ENCODE assay signal across 9 mouse cellular contexts in the genomic region with DNA sequence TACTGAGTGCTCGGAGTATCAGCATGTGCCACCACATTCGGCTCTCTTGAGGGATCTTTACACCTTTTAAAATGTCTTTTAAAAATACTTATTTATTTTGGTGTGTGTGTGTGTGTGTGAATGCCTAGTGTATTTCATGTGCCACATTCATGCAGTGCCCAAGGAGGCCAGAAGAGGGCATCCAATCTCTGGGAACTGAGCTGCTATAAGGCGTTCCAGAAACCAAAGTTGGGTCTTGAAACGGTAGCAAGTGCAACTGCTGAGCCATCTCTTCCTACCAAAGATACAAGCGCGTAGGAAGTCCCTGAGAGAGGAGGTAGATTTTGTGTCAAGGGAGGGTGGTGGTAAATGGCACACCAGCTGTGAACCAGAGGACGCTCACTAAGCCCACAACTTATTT. TPM values are rescaled to one million over a fixed set of nuclear protein-coding genes. Genes with fewer than 3 reads are reported as not detected.
DNase-seq lines count a peak whose midpoint lies in the region; ATAC-seq lines count a peak whose summit lies in the region.
"Had no signal": no experiment of that assay in that cellular context is flagged by ENCODE, and none has a peak within 500 bp of the region (broad histone marks: within the 10 kb centered on the region; RNA-seq: fewer than 3 reads in every experiment).

No protein-coding gene starts in this region.

- no peak overlapping the region for H3K9ac ChIP-seq in midbrain, embryonic 12.5 days (replicated peaks)
- H3K9ac ChIP-seq in midbrain, embryonic 13.5 days (replicated peaks): no peak overlapping the region
- H3K9ac ChIP-seq in liver, embryonic 13.5 days: no peak overlapping the region
- no peak overlapping the region for H3K9ac ChIP-seq in forebrain, embryonic 12.5 days
- H3K9ac ChIP-seq: heart, embryonic 15.5 days had no signal

- no peaks in the 10 kb centered on the region for H3K9me3 ChIP-seq in midbrain, embryonic 12.5 days
- H3K9me3 ChIP-seq in midbrain, embryonic 13.5 days: no peaks in the 10 kb centered on the region
- no peaks in the 10 kb centered on the region for H3K9me3 ChIP-seq in liver, embryonic 13.5 days (replicated peaks)
- no peaks in the 10 kb centered on the region for H3K9me3 ChIP-seq in forebrain, embryonic 12.5 days
- H3K9me3 ChIP-seq: heart, embryonic 15.5 days had no signal

- no peak overlapping the region for H3K27ac ChIP-seq in midbrain, embryonic 12.5 days (replicated peaks)
- no peak overlapping the region for H3K27ac ChIP-seq in midbrain, embryonic 13.5 days
- no peak overlapping the region for H3K27ac ChIP-seq in liver, embryonic 13.5 days
- H3K27ac ChIP-seq in forebrain, embryonic 12.5 days: no peak overlapping the region
- H3K27ac ChIP-seq: heart, embryonic 15.5 days had no signal

- H3K4me3 ChIP-seq in midbrain, embryonic 12.5 days: no peak overlapping the region
- no peak overlapping the region for H3K4me3 ChIP-seq in midbrain, embryonic 13.5 days (replicated peaks)
- H3K4me3 ChIP-seq in liver, embryonic 13.5 days (replicated peaks): no peak overlapping the region
- no peak overlapping the region for H3K4me3 ChIP-seq in forebrain, embryonic 12.5 days (replicated peaks)
- H3K4me3 ChIP-seq: heart, embryonic 15.5 days had no signal

- no peak overlapping the region for H3K4me2 ChIP-seq in midbrain, embryonic 12.5 days (replicated peaks)
- H3K4me2 ChIP-seq in midbrain, embryonic 13.5 days (replicated peaks): no peak overlapping the region
- H3K4me2 ChIP-seq in liver, embryonic 13.5 days: peak overlapping the region; percentile 12; the same call in 1 of the 2 replicates
- no peak overlapping the region for H3K4me2 ChIP-seq in forebrain, embryonic 12.5 days
- H3K4me2 ChIP-seq: heart, embryonic 15.5 days had no signal

- 70% methylated on average over 7 of the region's 7 CpGs for WGBS in midbrain, embryonic 12.5 days
- WGBS in midbrain, embryonic 13.5 days: 69% methylated on average over 7 of the region's 7 CpGs
- 30% methylated on average over 7 of the region's 7 CpGs for WGBS in liver, embryonic 13.5 days (ENCODE audit: insufficient replicate concordance)
- 74% methylated on average over 7 of the region's 7 CpGs for WGBS in forebrain, embryonic 12.5 days

- H3K36me3 ChIP-seq in midbrain, embryonic 12.5 days: no peaks in the 10 kb centered on the region
- no peaks in the 10 kb centered on the region for H3K36me3 ChIP-seq in midbrain, embryonic 13.5 days
- H3K36me3 ChIP-seq in liver, embryonic 13.5 days: no peaks in the 10 kb centered on the region
- no peaks in the 10 kb centered on the region for H3K36me3 ChIP-seq in forebrain, embryonic 12.5 days (replicated peaks)
- H3K36me3 ChIP-seq: heart, embryonic 15.5 days had no signal

- H3K27me3 ChIP-seq in midbrain, embryonic 12.5 days: no peaks in the 10 kb centered on the region; the same call in none of the 2 replicates
- no peaks in the 10 kb centered on the region for H3K27me3 ChIP-seq in midbrain, embryonic 13.5 days
- H3K27me3 ChIP-seq in liver, embryonic 13.5 days: no peaks in the 10 kb centered on the region
- no peaks in the 10 kb centered on the region for H3K27me3 ChIP-seq in forebrain, embryonic 12.5 days
- H3K27me3 ChIP-seq: heart, embryonic 15.5 days had no signal

- DNase-seq in T-cell, adult 2 months (ENCODE audit: low spot score): peak; percentile 77
- DNase-seq in embryo, embryonic 10.5 days (ENCODE audit: low spot score): peak; percentile 69
- DNase-seq in kidney, adult 9 months: peak; percentile 88
- peak; percentile 39 for DNase-seq in liver, embryonic 13.5 days
- DNase-seq in retina, embryonic 14.5 days (ENCODE audit: low spot score): peak; percentile 57

- ATAC-seq in midbrain, embryonic 12.5 days (ENCODE audit: low FRiP score, low read depth): 0 out of 2 replicates have a peak, but pooled peaks have one; percentile 9
- ATAC-seq in midbrain, embryonic 13.5 days: no peak
- 0 out of 2 replicates have a peak, but pooled peaks have one; percentile 27 for ATAC-seq in liver, embryonic 13.5 days (ENCODE audit: low read depth)
- no peak for ATAC-seq in forebrain, embryonic 12.5 days (ENCODE audit: low FRiP score)

- no peaks in the 10 kb centered on the region for H3K4me1 ChIP-seq in midbrain, embryonic 12.5 days
- H3K4me1 ChIP-seq in midbrain, embryonic 13.5 days (replicated peaks): no peaks in the 10 kb centered on the region
- peaks cover 16% of the 10 kb centered on the region for H3K4me1 ChIP-seq in liver, embryonic 13.5 days (replicated peaks)
- H3K4me1 ChIP-seq in forebrain, embryonic 12.5 days: peaks cover 3% of the 10 kb centered on the region; the same call in 1 of the 2 replicates

RNA-seq across cellular contexts. Expression of gene Osbpl8, which starts 57.2 kb away (rescaled TPM):
- 21.3 and 25.5 TPM in 2 replicates for polyA plus RNA-seq in midbrain, embryonic 12.5 days (2016; fragmentation: Nextera tagmentation; extraction: Ambion mirVana)
- 18.5 and 18.9 TPM in 2 replicates for polyA plus RNA-seq in midbrain, embryonic 13.5 days (2015; fragmentation: Nextera tagmentation; extraction: Ambion mirVana)
- polyA plus RNA-seq in liver, embryonic 13.5 days (2015; fragmentation: Nextera tagmentation; extraction: Ambion mirVana): 7.6 and 9.3 TPM in 2 replicates
- polyA plus RNA-seq in forebrain, embryonic 12.5 days (2016; fragmentation: Nextera tagmentation; extraction: Ambion mirVana): 18.9 and 20.6 TPM in 2 replicates

Comparison
In these comparisons a context has a peak if more than half of its experiments do, and no peak if none do; other contexts are left out.
1. ATAC-seq: peak in midbrain, embryonic 12.5 days (single experiment) and liver, embryonic 13.5 days (single experiment); none in midbrain, embryonic 13.5 days (single experiment) and forebrain, embryonic 12.5 days (single experiment).
2. Peak in every context shown above with its lines, with median percentiles within 50 percentile points of each other: DNase-seq.